Mouse (Mus musculus): ENCODE data around the gene Sparcl1. TPM values are rescaled to one million over a fixed set of nuclear protein-coding genes. Genes with fewer than 3 reads are reported as not detected.
A peak's percentile ranks its signal among the peaks of the same experiment; 100 is the strongest.

Gene Sparcl1
- polyA plus RNA-seq, 1 experiment from 2014 or later: 158 TPM

- H3K4me1 ChIP-seq (replicated peaks; ENCODE audit: control insufficient read depth, insufficient read depth, low read length): peaks cover 5% of the 10 kb centered on the region; the same call in 1 of the 2 replicates
- H3K9ac ChIP-seq (ENCODE audit: low read depth, low read length): no peak overlapping the region
- no peaks in the 10 kb centered on the region for H3K9me3 ChIP-seq (ENCODE audit: control insufficient read depth)
- no peak overlapping the region for H3K27ac ChIP-seq (ENCODE audit: low read depth, low read length)
- no peak overlapping the region for H3K4me2 ChIP-seq (replicated peaks; ENCODE audit: low read depth)
- no peaks in the 10 kb centered on the region for H3K36me3 ChIP-seq (ENCODE audit: control insufficient read depth, insufficient read depth)
- H3K4me3 ChIP-seq (ENCODE audit: low read depth, low read length): no peak overlapping the region
- no peak for ATAC-seq
- TF ChIP-seq CTCF (IDR thresholded peaks at IDR 0.05; ENCODE audit: low read depth): no peak
- no peaks in the 10 kb centered on the region for H3K27me3 ChIP-seq (replicated peaks; ENCODE audit: control insufficient read depth, insufficient read depth, low read length)
- WGBS: 29% methylated on average over 2 of the region's 2 CpGs
Observed at GRCm38 (mm10) chr5:104043704-104044103, 69.8 kb downstream of the Sparcl1 start.

DNA sequence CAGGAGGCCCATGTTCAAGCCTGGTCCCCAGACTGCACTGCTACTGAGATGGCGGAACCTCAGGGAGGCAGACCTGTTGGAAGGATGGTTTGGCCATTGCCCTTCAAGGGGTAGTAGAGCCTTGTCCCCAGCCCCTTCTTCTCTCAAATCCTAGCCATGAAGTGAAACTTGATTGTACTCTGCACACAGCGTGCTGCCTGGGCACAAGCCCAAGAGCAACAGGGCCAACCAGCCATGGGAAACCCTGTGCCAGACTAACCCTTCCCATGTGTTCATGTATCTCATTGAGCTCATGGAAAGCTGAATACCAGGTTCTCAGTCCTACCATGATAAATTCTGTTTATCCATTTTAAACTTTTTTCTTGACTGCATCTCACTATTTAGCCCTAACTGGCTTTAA, 70.6 kb downstream of the Sparcl1 start:
- H3K27ac ChIP-seq (ENCODE audit: low read depth, low read length): no peak overlapping the region
- no peak for TF ChIP-seq CTCF (IDR thresholded peaks at IDR 0.05; ENCODE audit: low read depth)
- no peak overlapping the region for H3K9ac ChIP-seq (ENCODE audit: low read depth, low read length)
- H3K36me3 ChIP-seq (ENCODE audit: control insufficient read depth, insufficient read depth): no peaks in the 10 kb centered on the region
- H3K4me2 ChIP-seq (replicated peaks; ENCODE audit: low read depth): no peak overlapping the region
- H3K27me3 ChIP-seq (replicated peaks; ENCODE audit: control insufficient read depth, insufficient read depth, low read length): no peaks in the 10 kb centered on the region
- H3K4me3 ChIP-seq (ENCODE audit: low read depth, low read length): no peak overlapping the region
- 75% methylated on average over 2 of the region's 2 CpGs for WGBS
- no peaks in the 10 kb centered on the region for H3K9me3 ChIP-seq (ENCODE audit: control insufficient read depth)
- ATAC-seq: no peak
- H3K4me1 ChIP-seq (replicated peaks; ENCODE audit: control insufficient read depth, insufficient read depth, low read length): peaks cover 5% of the 10 kb centered on the region; the same call in 1 of the 2 replicates

DNA sequence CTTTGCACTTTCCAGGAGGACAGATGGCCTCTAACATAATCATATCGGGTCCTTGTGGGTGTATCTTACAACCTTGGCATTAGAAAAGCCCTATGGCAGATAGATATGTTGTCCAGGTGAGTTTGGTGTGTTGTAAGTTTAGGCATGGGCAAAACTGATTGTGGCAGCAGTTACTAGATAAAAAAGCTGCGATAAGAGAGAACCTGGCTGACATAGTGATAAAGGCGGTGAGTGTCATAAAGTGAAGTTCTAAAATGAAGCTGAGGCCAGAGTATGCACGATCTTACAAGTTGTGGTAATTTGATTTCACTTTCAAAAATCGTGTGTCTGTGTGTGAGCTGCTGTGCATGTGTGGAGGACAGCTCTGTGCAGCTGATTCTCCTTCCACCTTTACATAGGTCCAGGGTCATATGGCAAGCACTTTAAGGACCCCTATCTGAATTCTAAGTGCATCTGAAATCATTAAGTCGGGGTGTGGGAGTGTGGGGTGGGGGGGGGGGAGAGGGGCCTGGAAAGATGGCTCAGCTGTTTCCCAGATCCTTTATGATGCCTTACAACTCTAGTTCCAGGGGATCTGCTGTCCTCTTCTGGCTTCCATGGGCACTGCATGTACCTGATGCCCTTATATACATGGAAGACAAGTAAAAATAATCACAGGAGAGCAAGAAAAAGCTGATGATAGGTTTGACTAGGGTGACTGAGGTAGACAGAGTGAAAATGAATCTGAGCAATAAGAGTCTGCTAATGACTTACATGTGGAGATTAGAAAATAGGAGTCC, 74.2 kb downstream of the Sparcl1 start:
- no peak overlapping the region for H3K27ac ChIP-seq (ENCODE audit: low read depth, low read length)
- no peaks in the 10 kb centered on the region for H3K9me3 ChIP-seq (ENCODE audit: control insufficient read depth)
- H3K27me3 ChIP-seq (replicated peaks; ENCODE audit: control insufficient read depth, insufficient read depth, low read length): no peaks in the 10 kb centered on the region
- peak overlapping the region; percentile 21 for H3K4me2 ChIP-seq (replicated peaks; ENCODE audit: low read depth)
- WGBS: 34% methylated on average over 6 of the region's 6 CpGs
- peaks cover 3% of the 10 kb centered on the region; the same call in 1 of the 2 replicates for H3K4me1 ChIP-seq (replicated peaks; ENCODE audit: control insufficient read depth, insufficient read depth, low read length)
- peak; percentile 35 for ATAC-seq
- no peak overlapping the region for H3K4me3 ChIP-seq (ENCODE audit: low read depth, low read length)
- H3K36me3 ChIP-seq (ENCODE audit: control insufficient read depth, insufficient read depth): no peaks in the 10 kb centered on the region
- peak; percentile 86 for TF ChIP-seq CTCF (IDR thresholded peaks at IDR 0.05; ENCODE audit: low read depth)
- H3K9ac ChIP-seq (ENCODE audit: low read depth, low read length): no peak overlapping the region

GRCm38 (mm10) chr5:104036686-104037085, 76.8 kb downstream of the Sparcl1 start:
- TF ChIP-seq CTCF (IDR thresholded peaks at IDR 0.05; ENCODE audit: low read depth): no peak
- WGBS: 69% methylated on average over 1 of the region's 1 CpGs
- Histone ChIP-seq H3K9ac (ENCODE audit: low read depth, low read length) (no peak overlapping the region), H3K4me1 (replicated peaks; ENCODE audit: control insufficient read depth, insufficient read depth, low read length) (peaks cover 3% of the 10 kb centered on the region), H3K4me2 (replicated peaks; ENCODE audit: low read depth) (no peak overlapping the region), H3K27ac (ENCODE audit: low read depth, low read length) (peak overlapping the region; percentile 54; the same call in 1 of the 2 replicates), H3K9me3 (ENCODE audit: control insufficient read depth) (no peaks in the 10 kb centered on the region), H3K27me3 (replicated peaks; ENCODE audit: control insufficient read depth, insufficient read depth, low read length) (no peaks in the 10 kb centered on the region), H3K36me3 (ENCODE audit: control insufficient read depth, insufficient read depth) (no peaks in the 10 kb centered on the region), H3K4me3 (ENCODE audit: low read depth, low read length) (no peak overlapping the region)
- ATAC-seq: no peak

DNA sequence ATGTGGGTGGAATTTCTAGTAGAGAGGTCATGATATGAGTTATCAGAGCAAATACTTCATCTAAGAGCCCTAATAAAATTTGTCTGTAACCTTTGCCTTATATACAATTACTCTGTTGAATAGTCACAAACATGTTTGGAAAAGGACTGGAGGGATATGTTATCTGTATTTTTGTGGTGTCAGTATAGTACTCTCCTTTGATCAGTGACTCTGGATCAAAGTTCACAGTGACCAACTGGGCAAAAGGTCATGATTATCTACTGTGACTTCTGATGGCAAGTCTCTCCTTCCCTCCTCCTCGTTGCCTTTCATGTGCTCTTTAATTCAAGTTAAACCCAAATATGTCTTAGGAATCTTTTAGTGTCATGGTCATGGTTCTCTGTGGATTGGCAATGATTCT, 77.7 kb downstream of the Sparcl1 start:
- H3K27me3 ChIP-seq (replicated peaks; ENCODE audit: control insufficient read depth, insufficient read depth, low read length): no peaks in the 10 kb centered on the region
- TF ChIP-seq CTCF (IDR thresholded peaks at IDR 0.05; ENCODE audit: low read depth): no peak
- WGBS: 24% methylated on average over 1 of the region's 1 CpGs
- H3K9ac ChIP-seq (ENCODE audit: low read depth, low read length): no peak overlapping the region
- no peak overlapping the region for H3K4me3 ChIP-seq (ENCODE audit: low read depth, low read length)
- peak overlapping the region; percentile 41; the same call in 1 of the 2 replicates for H3K27ac ChIP-seq (ENCODE audit: low read depth, low read length)
- H3K9me3 ChIP-seq (ENCODE audit: control insufficient read depth): no peaks in the 10 kb centered on the region
- H3K36me3 ChIP-seq (ENCODE audit: control insufficient read depth, insufficient read depth): no peaks in the 10 kb centered on the region
- ATAC-seq: peak; percentile 80
- H3K4me2 ChIP-seq (replicated peaks; ENCODE audit: low read depth): no peak overlapping the region
- peaks cover 3% of the 10 kb centered on the region for H3K4me1 ChIP-seq (replicated peaks; ENCODE audit: control insufficient read depth, insufficient read depth, low read length)

- no peak for ATAC-seq
- Histone ChIP-seq H3K36me3 (ENCODE audit: control insufficient read depth, insufficient read depth) (no peaks in the 10 kb centered on the region), H3K4me2 (replicated peaks; ENCODE audit: low read depth) (no peak overlapping the region), H3K4me3 (ENCODE audit: low read depth, low read length) (no peak overlapping the region), H3K27me3 (replicated peaks; ENCODE audit: control insufficient read depth, insufficient read depth, low read length) (no peaks in the 10 kb centered on the region), H3K27ac (ENCODE audit: low read depth, low read length) (no peak overlapping the region), H3K9ac (ENCODE audit: low read depth, low read length) (no peak overlapping the region), H3K9me3 (ENCODE audit: control insufficient read depth) (no peaks in the 10 kb centered on the region), H3K4me1 (replicated peaks; ENCODE audit: control insufficient read depth, insufficient read depth, low read length) (peaks cover 3% of the 10 kb centered on the region)
- no peak for TF ChIP-seq CTCF (IDR thresholded peaks at IDR 0.05; ENCODE audit: low read depth)
Observed at GRCm38 (mm10) chr5:104035066-104035465, 78.5 kb downstream of the Sparcl1 start.
